Mouse (Mus musculus): ENCODE measurements around the gene Cd200. TPM values are rescaled to one million over a fixed set of nuclear protein-coding genes. Genes with fewer than 3 reads are reported as not detected.
"Not testable (repeated sequence)": the region's sequence is repeated elsewhere in the genome, so short reads cannot be mapped to it uniquely, and the experiment has no call there.

The Cd200 gene
- polyA plus RNA-seq, 1 experiment from 2014 or later = 28.4 TPM

DNA sequence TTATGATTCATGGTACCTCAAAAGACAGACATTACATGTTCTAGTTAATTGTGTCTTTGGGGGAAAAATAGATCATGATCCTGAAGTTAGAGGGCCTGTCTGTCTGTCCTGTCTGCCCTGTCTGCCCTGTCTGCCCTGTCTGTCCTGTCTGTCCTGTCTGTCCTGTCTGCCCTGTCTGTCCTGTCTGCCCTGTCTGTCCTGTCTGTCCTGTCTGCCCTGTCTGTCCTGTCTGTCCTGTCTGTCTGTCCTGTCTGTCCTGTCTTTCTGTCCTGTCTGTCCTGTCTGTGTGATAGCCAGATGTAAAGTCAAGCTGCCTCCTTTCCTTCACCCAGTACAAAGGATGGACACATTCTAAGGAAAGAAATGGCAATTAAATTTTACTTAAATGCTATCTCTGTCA lies 56.0 kb downstream of the Cd200 start:
- H3K9ac ChIP-seq = no peak overlapping the region
- no peaks in the 10 kb centered on the region for H3K36me3 ChIP-seq
- H3K27ac ChIP-seq = no peak overlapping the region
- peak; percentile 92 for ATAC-seq (ENCODE audit: insufficient number of reproducible peaks, insufficient read depth, low FRiP score, low TSS enrichment)
- H3K9me3 ChIP-seq = no peaks in the 10 kb centered on the region
- no peaks in the 10 kb centered on the region for H3K27me3 ChIP-seq
- no peak overlapping the region for H3K4me2 ChIP-seq (replicated peaks)
- H3K4me3 ChIP-seq = no peak overlapping the region
- H3K4me1 ChIP-seq = no peaks in the 10 kb centered on the region

DNA sequence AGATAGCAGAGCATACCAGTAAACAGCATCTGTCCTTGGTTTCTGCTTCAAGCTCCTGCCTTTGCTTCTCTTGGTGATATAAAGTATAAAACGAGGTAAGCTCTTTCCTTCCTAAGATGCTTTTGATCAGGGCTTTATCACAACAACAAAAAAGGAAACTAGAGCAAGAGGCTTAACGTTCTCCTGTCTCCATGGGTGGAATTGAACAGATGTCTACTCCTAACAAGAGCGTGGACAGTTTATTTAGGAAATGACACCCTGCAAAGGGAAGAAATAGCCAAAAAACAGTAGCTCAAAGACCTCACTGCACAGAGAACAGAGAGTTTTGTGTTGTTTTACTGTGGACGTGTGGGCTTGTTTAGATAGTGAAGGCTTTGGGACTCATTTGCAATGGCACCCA lies 58.1 kb downstream of the Cd200 start:
- Histone ChIP-seq H3K36me3 (no peaks in the 10 kb centered on the region), H3K4me2 (replicated peaks) (no peak overlapping the region), H3K9me3 (no peaks in the 10 kb centered on the region), H3K9ac (no peak overlapping the region), H3K4me3 (no peak overlapping the region), H3K27me3 (no peaks in the 10 kb centered on the region), H3K4me1 (no peaks in the 10 kb centered on the region), H3K27ac (no peak overlapping the region)
- no peak for ATAC-seq (ENCODE audit: insufficient number of reproducible peaks, insufficient read depth, low FRiP score, low TSS enrichment)
- 64% methylated on average over 4 of the region's 4 CpGs for WGBS

DNA sequence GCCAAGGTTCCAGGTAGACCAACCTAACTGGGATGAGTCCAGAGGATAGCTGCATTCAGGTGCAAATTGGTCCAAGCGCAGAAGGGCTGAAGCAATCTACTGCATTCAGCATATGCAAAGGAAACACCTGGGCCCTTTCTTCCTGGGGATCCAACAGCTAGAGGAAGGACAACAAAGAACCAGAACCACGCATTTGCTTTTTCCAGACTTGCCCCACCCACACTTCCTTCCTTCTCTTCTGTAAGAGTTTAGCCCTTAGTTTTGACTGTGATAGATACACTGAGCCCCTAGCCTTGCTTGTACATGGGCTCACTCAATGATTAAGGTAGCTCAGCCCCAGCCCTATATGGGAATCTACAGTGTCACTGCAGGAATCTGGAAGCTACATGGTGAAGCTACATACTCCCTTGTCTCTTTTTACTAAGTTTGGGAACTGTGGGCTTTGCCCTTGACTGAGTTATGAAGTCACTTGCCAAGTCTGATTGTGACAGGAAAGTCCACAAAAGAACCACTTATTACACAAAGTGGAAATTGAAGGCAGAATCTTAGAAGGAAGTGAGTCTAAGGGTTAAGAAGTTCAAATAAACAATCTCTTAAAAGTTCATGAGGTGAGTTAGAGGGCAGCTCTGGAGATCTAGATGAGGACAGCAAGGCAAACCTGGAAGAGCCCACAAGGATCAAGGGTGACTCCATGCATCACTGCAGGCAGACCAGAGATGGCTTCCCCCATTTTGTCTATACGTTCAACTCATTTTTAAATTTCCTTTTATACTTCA lies 59.1 kb downstream of the Cd200 start:
- H3K4me3 ChIP-seq = no peak overlapping the region
- no peak overlapping the region for H3K9ac ChIP-seq
- H3K36me3 ChIP-seq = no peaks in the 10 kb centered on the region
- no peak overlapping the region for H3K27ac ChIP-seq
- H3K27me3 ChIP-seq = no peaks in the 10 kb centered on the region
- no peak overlapping the region for H3K4me2 ChIP-seq (replicated peaks)
- WGBS = 74% methylated on average over 3 of the region's 3 CpGs
- ATAC-seq (ENCODE audit: insufficient number of reproducible peaks, insufficient read depth, low FRiP score, low TSS enrichment) = no peak
- no peaks in the 10 kb centered on the region for H3K9me3 ChIP-seq
- H3K4me1 ChIP-seq = no peaks in the 10 kb centered on the region

DNA sequence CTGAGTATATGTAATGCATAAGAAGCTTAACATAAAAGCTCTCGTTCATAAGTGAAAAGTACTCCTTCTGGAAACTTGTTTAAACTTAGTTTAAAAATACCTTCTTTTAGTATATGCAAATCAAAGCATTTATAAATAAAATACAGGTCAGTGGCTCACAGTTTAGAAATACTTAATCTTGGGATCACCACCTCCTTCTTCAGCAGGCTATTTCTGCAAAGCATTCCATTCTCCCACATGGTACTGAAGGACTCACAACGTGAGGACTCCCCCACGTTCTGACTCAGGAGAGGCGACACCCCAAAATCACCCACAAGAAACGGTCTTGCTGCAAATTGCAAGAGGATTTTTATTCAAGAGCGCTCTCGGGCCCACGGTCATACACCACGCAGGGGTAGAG lies 60.6 kb downstream of the Cd200 start:
- not testable (repeated sequence) for ATAC-seq (ENCODE audit: insufficient number of reproducible peaks, insufficient read depth, low FRiP score, low TSS enrichment); H3K27ac ChIP-seq; H3K27me3 ChIP-seq; H3K9ac ChIP-seq; H3K4me3 ChIP-seq; H3K4me1 ChIP-seq; H3K9me3 ChIP-seq; H3K4me2 ChIP-seq (replicated peaks); H3K36me3 ChIP-seq
- WGBS = 91% methylated on average over 9 of the region's 9 CpGs

DNA sequence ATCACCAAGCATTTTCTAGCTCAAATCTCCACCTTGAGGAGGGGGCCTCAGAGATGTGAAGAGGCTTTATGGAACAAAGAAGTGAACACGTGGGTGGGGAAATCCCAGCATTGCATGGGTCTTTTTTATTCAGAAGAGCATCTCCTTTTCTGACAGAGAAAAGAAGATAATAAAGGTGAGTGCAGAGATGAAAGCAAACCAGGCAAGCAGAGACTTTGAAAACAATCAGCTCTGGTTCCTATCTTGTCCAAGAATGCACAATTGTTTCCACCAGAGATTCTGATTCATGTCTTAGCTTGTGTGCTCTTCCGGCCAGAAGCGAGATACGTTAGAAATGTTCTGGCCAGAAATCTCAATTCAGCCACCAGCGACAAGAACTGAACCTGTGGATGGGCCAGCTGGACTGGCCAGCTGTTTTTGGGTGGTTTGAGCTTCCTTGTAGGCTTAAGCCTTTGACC lies 61.9 kb downstream of the Cd200 start:
- H3K27me3 ChIP-seq = no peaks in the 10 kb centered on the region
- H3K4me1 ChIP-seq = no peaks in the 10 kb centered on the region
- WGBS = 89% methylated on average over 5 of the region's 5 CpGs
- H3K36me3 ChIP-seq = no peaks in the 10 kb centered on the region
- no peak overlapping the region for H3K27ac ChIP-seq
- H3K4me3 ChIP-seq = no peak overlapping the region
- H3K9me3 ChIP-seq = no peaks in the 10 kb centered on the region
- no peak for ATAC-seq (ENCODE audit: insufficient number of reproducible peaks, insufficient read depth, low FRiP score, low TSS enrichment)
- no peak overlapping the region for H3K9ac ChIP-seq
- no peak overlapping the region for H3K4me2 ChIP-seq (replicated peaks)

DNA sequence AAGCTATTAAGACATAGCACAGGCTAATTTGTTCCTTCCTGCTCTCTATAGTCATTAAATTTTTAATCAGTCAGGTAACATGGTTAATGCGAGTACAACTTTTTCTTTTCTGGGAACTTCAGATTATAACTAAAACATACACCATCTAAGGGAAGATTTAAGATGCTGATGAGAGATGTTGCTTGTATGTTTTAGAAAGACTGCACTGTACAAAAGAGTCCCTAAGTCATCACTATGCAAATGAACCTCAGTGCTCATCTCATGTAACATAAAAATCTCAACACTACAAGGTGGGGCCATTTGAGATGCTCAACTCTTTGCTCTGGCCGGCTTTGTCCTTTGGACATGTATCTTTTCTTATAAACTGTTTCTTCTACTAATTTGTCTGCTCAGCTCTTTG lies 62.5 kb downstream of the Cd200 start:
- H3K27ac ChIP-seq = no peak overlapping the region
- H3K27me3 ChIP-seq = no peaks in the 10 kb centered on the region
- H3K4me2 ChIP-seq (replicated peaks) = no peak overlapping the region
- no peak for ATAC-seq (ENCODE audit: insufficient number of reproducible peaks, insufficient read depth, low FRiP score, low TSS enrichment)
- H3K9me3 ChIP-seq = no peaks in the 10 kb centered on the region
- H3K4me3 ChIP-seq = no peak overlapping the region
- no peaks in the 10 kb centered on the region for H3K36me3 ChIP-seq
- H3K9ac ChIP-seq = no peak overlapping the region
- 92% methylated on average over 2 of the region's 2 CpGs for WGBS
- H3K4me1 ChIP-seq = no peaks in the 10 kb centered on the region

DNA sequence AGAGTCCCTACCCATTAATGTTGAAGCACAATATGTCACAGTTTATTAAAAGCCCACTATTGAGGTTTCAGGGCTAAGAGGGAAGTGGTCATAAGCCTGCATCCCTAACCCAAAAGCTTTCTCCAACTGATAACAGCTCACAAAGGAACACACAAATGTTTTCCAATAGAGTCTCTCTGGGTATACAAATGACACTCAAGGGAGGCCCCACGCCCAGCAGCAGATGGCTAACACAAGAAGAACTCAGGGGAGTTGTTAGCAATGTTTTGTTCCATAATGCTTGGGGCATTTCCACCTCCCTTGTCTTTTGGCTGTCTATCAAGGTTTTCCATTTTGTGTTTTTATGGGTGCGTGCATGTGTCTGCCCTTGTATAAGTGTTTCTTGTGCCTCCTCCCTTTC lies 64.0 kb downstream of the Cd200 start:
- WGBS = 71% methylated on average over 2 of the region's 2 CpGs
- Histone ChIP-seq H3K27ac (no peak overlapping the region), H3K4me1 (no peaks in the 10 kb centered on the region), H3K4me2 (replicated peaks) (no peak overlapping the region), H3K27me3 (no peaks in the 10 kb centered on the region), H3K9ac (no peak overlapping the region), H3K36me3 (no peaks in the 10 kb centered on the region), H3K9me3 (no peaks in the 10 kb centered on the region), H3K4me3 (no peak overlapping the region)
- ATAC-seq (ENCODE audit: insufficient number of reproducible peaks, insufficient read depth, low FRiP score, low TSS enrichment) = no peak

DNA sequence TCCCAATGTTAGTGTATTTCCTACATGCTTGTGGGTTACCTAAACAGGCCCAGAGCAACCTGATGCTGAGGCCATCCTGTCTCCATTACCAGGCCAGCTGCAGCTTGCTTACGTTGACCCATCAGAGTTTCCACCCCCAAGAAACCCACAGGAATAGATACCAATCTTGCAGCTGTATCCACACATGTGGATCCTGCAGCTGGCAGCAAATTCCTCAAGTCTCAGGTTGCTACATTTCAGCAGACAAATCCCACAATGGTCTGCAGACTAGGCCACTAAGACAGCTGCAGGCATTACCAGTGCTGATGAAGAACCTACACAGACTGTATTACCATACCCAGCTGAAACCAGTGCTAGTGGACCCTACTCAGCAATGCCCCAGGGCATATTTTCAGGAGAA lies 72.4 kb downstream of the Cd200 start:
- ATAC-seq (ENCODE audit: insufficient number of reproducible peaks, insufficient read depth, low FRiP score, low TSS enrichment) = peak; percentile 62; the same call in 1 of the 2 replicates
- no peaks in the 10 kb centered on the region for H3K9me3 ChIP-seq

DNA sequence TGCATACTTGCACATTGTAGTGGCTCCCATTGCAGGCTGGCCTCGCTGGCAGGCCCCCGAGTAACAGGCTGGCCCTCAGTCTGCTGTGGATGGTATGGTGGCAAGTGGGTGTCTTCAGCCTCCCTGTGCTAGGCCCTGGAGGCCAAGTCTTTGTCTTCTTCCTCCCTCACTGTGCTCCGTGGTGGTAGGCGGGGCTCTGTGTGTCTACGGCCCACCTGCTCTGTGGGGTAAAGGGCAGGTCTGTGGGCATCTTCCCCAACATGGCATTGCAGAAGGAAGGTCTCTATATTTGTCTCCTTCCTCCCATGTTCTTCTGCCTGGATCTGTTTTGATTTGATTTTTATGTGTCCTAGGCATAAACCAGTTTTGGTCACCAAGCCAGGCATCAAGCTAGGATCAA lies 74.0 kb downstream of the Cd200 start:
- no peak for ATAC-seq (ENCODE audit: insufficient number of reproducible peaks, insufficient read depth, low FRiP score, low TSS enrichment)
- Histone ChIP-seq H3K4me1 (no peaks in the 10 kb centered on the region), H3K36me3 (no peaks in the 10 kb centered on the region), H3K27me3 (no peaks in the 10 kb centered on the region), H3K9me3 (no peaks in the 10 kb centered on the region), H3K4me3 (no peak overlapping the region), H3K4me2 (replicated peaks) (no peak overlapping the region), H3K9ac (no peak overlapping the region), H3K27ac (no peak overlapping the region)
- 93% methylated on average over 5 of the region's 5 CpGs for WGBS

More for the DNA sequence above, 72.4 kb downstream of the Cd200 start:
- H3K4me3 ChIP-seq = no peak overlapping the region
- no peak overlapping the region for H3K4me2 ChIP-seq (replicated peaks)
- 18% methylated on average over 1 of the region's 1 CpGs for WGBS
- no peak overlapping the region for H3K27ac ChIP-seq
- no peaks in the 10 kb centered on the region for H3K27me3 ChIP-seq
- no peaks in the 10 kb centered on the region for H3K4me1 ChIP-seq
- H3K36me3 ChIP-seq = no peaks in the 10 kb centered on the region
- H3K9ac ChIP-seq = no peak overlapping the region

DNA sequence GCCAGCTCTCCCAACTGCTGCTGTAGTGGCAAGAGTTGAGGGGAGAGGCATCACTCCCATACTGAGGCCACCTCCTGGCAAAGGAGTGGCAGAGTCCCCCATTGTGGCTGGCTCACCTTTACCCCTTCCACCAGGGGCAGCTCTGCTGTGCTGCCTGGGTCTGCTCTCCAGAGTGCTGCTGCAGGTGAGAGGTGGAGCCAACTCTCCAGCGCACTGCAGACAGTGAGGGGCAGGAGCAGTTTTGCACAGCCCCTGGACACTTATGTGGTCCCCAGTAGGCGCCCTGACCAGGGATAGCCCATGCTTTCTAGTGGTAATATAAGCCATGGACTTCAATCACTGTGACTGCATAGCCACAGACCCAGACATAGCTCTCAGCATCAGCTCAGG lies 74.5 kb downstream of the Cd200 start:
- H3K36me3 ChIP-seq = no peaks in the 10 kb centered on the region
- H3K9me3 ChIP-seq = no peaks in the 10 kb centered on the region
- H3K27ac ChIP-seq = no peak overlapping the region
- ATAC-seq (ENCODE audit: insufficient number of reproducible peaks, insufficient read depth, low FRiP score, low TSS enrichment) = no peak
- no peak overlapping the region for H3K4me3 ChIP-seq
- WGBS = 82% methylated on average over 2 of the region's 2 CpGs
- no peak overlapping the region for H3K9ac ChIP-seq
- no peak overlapping the region for H3K4me2 ChIP-seq (replicated peaks)
- no peaks in the 10 kb centered on the region for H3K27me3 ChIP-seq
- H3K4me1 ChIP-seq = no peaks in the 10 kb centered on the region

DNA sequence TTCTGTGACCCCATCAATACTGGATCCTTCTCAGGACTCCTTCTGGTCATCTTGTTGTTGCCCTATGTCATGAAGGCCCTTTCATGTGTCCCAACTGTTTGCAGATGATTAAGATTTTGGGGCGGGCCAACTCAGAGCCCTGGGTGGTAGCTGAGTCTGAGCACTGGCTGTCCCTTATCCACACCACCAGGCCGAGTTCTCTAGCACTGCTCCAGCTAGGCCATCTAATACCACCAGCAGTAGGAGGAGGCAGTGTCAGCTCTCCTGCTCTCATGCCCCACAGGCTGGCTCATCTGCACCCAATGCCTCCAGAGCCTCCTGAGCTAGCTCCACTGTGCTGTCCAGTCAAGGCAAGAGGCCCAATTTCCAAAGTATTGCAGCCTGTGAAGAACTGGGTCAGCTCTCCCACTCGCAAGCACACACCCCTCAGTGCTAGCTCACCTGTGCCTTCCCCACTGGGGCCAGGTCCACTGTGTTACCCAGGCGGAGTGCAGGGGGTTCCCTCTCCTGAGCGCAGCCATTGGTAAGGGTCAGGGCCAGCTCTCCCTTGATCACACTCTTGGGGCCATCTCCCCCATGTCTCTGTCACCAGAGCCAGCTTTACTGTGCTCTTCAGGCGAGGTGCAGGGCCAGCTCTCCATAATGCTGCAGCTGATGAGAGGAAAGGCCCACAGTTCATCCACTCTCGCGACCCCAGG lies 75.0 kb downstream of the Cd200 start:
- no peak overlapping the region for H3K27ac ChIP-seq
- no peaks in the 10 kb centered on the region for H3K36me3 ChIP-seq
- 80% methylated on average over 8 of the region's 8 CpGs for WGBS
- H3K27me3 ChIP-seq = no peaks in the 10 kb centered on the region
- H3K4me2 ChIP-seq (replicated peaks) = no peak overlapping the region
- no peaks in the 10 kb centered on the region for H3K4me1 ChIP-seq
- 0 out of 2 replicates have a peak, but pooled peaks have one; percentile 36 for ATAC-seq (ENCODE audit: insufficient number of reproducible peaks, insufficient read depth, low FRiP score, low TSS enrichment)
- no peak overlapping the region for H3K9ac ChIP-seq
- H3K4me3 ChIP-seq = no peak overlapping the region
- no peaks in the 10 kb centered on the region for H3K9me3 ChIP-seq

DNA sequence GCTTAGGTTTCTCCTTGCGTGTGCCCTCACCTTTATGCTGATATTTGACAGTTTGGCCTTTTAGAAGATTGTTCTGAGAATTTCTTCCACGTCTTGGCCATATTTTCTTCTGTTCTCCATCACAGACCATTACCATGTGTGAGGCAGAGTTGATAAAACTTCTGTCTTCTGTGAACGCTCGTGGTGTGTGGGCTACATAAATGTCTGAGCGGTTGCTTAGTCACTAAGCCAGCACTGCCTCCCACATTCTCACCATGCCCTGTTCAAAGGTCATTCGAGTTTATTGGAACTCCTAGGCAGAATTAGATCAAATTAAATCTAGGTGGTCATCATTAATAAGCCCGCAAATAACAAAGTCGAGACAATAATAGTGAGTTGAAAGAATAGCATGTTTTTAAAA lies 76.3 kb downstream of the Cd200 start:
- Histone ChIP-seq H3K4me3 (no peak overlapping the region), H3K4me2 (replicated peaks) (no peak overlapping the region), H3K9me3 (no peaks in the 10 kb centered on the region), H3K27ac (no peak overlapping the region), H3K27me3 (no peaks in the 10 kb centered on the region), H3K4me1 (no peaks in the 10 kb centered on the region), H3K9ac (no peak overlapping the region), H3K36me3 (no peaks in the 10 kb centered on the region)
- 84% methylated on average over 8 of the region's 8 CpGs for WGBS
- no peak for ATAC-seq (ENCODE audit: insufficient number of reproducible peaks, insufficient read depth, low FRiP score, low TSS enrichment)
